Mouse (Mus musculus): ENCODE results near the gene Kif27. TPM values are rescaled to one million over a fixed set of nuclear protein-coding genes. Genes with fewer than 3 reads are reported as not detected.
A peak's percentile ranks its signal among the peaks of the same experiment; 100 is the strongest.
"Not testable (repeated sequence)": the region's sequence is repeated elsewhere in the genome, so short reads cannot be mapped to it uniquely, and the experiment has no call there.

Kif27 gene
- polyA plus RNA-seq, 1 experiment from 2014 or later = 0.31 TPM

GRCm38 (mm10) chr13:58384779-58385546 lies 26.0 kb upstream of the Kif27 start, which contains the start of gene 2210016F16Rik:
TSS of gene 2210016F16Rik (minus strand) at chr13:58385225.
- H3K36me3 ChIP-seq = peaks cover 35% of the 10 kb centered on the region
- H3K4me3 ChIP-seq = peak within 1 kb of the TSS; percentile 92
- peak within 1 kb of the TSS; percentile 95 for H3K27ac ChIP-seq
- peaks cover 8% of the 10 kb centered on the region; the same call in 1 of the 2 replicates for H3K4me1 ChIP-seq
- no peaks in the 10 kb centered on the region for H3K27me3 ChIP-seq (ENCODE audit: insufficient read depth, poor library complexity, severe bottlenecking)
- 3% methylated on average over 80 of the region's 80 CpGs for WGBS
- peaks cover 11% of the 10 kb centered on the region for H3K9me3 ChIP-seq
- DNase-seq (ENCODE audit: low spot score) = peak; percentile 88

DNA sequence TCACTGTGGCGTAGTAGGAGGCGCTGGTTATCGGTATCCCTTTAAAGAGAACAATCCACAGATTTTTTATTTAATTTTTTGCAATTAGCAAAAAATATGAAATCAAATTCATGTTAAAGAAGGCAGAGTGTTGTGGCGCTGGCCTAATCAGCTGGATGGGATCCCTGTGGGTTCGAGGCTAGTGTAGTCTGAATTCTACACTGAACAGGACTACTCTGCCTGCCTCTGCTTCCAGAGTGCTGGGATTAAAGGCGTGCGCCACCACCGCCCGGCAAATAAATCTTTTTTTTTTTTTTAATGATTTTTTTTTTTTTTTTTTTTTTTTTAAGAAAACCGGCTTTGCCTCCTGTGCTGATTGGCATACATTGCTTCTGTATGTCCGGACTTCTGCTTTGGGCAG lies 25.4 kb upstream of the Kif27 start:
- peaks cover 8% of the 10 kb centered on the region; the same call in 1 of the 2 replicates for H3K4me1 ChIP-seq
- WGBS = 50% methylated on average over 11 of the region's 11 CpGs
- peak overlapping the region; percentile 95 for H3K27ac ChIP-seq
- H3K9me3 ChIP-seq = peaks cover 11% of the 10 kb centered on the region
- DNase-seq (ENCODE audit: low spot score) = no peak
- no peaks in the 10 kb centered on the region for H3K27me3 ChIP-seq (ENCODE audit: insufficient read depth, poor library complexity, severe bottlenecking)
- peaks cover 36% of the 10 kb centered on the region for H3K36me3 ChIP-seq
- H3K4me3 ChIP-seq = peak overlapping the region; percentile 92

DNA sequence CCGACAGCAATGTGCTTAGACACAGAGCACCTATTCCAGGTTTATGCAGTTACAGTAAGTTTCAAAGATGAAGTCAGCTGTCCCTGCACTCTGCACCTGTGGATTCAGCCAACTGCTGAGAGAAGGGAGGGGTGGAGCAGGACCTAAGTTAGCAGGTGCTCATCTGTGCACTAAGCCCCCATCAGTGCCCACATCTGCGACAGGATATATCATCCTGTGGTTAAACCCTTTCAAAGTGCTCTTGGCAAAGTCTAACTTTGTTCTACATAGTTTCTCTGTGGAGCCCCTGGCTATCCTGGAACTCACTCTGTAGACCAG lies 14.2 kb upstream of the Kif27 start:
- Histone ChIP-seq H3K9me3 (no peaks in the 10 kb centered on the region), H3K27me3 (ENCODE audit: insufficient read depth, poor library complexity, severe bottlenecking) (no peaks in the 10 kb centered on the region), H3K27ac (no peak overlapping the region), H3K4me1 (no peaks in the 10 kb centered on the region), H3K36me3 (no peaks in the 10 kb centered on the region), H3K4me3 (no peak overlapping the region)
- no peak for DNase-seq (ENCODE audit: low spot score)
- 82% methylated on average over 2 of the region's 2 CpGs for WGBS

DNA sequence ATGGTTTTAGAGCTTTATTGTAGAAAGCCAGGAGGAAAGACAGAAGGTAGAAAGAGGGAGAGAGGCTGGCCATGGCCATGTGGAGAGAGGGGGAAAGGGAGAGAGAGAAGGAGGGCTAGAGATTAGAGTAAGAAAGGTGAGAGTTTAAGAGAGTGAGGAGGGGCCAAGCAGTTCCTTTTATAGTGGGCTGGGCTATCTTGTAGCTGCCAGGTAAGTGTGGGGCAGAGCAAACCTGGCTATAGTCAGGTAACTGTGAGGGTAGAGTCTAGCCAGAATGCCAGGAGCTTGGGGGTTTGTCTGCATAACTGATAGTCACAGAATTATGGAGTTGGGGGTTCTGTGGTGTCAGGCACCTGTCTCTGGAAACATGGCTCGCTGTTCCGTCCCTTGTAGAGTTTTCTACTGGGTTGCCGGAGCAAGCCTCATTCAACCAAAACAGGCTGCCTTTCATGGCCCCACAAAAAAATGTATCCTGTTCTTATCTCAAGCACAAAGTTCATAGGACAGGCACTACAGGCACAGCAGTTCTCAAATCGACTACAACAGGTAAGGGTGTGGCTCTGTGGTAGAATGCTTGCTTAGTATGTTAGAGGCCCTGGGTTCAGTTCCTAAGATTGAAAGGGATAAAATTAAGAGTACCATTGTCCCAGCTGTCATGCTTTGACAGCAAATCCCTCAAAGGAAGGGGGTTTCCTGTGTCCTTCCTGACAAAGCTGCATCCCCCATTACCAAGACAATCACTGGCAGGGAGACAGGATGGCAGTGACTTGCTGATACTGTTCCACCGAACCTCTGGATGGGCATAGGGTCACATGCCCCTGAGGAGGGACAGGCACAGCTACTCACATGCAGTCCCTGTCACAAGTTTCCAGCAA lies 13.6 kb upstream of the Kif27 start:
- H3K4me1 ChIP-seq = no peaks in the 10 kb centered on the region
- no peak overlapping the region for H3K4me3 ChIP-seq
- H3K36me3 ChIP-seq = no peaks in the 10 kb centered on the region
- no peak overlapping the region for H3K27ac ChIP-seq
- no peaks in the 10 kb centered on the region for H3K27me3 ChIP-seq (ENCODE audit: insufficient read depth, poor library complexity, severe bottlenecking)
- no peak for DNase-seq (ENCODE audit: low spot score)
- H3K9me3 ChIP-seq = no peaks in the 10 kb centered on the region
- WGBS = 79% methylated on average over 5 of the region's 5 CpGs

DNA sequence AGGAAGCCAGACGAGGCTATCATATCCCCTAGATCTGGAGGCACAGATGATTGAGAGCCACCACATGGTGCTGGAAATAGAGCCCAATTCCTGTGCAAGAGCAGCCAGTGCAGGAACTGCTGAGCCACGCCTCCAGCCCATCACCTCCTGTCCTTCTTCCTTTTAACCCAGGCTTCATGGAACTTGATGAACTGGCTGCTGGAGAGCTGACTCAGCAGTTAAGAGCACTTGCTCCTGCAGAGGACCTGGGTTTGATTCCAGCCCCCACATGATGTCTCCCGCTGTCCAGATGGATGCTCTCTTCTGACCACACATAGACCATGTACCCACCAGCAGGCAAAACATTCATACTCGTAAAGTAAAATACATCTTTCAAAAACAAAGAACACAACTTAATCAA lies 9.9 kb upstream of the Kif27 start:
- Histone ChIP-seq H3K27ac (no peak overlapping the region), H3K27me3 (ENCODE audit: insufficient read depth, poor library complexity, severe bottlenecking) (no peaks in the 10 kb centered on the region), H3K9me3 (no peaks in the 10 kb centered on the region), H3K4me3 (no peak overlapping the region), H3K4me1 (no peaks in the 10 kb centered on the region), H3K36me3 (no peaks in the 10 kb centered on the region)
- 72% methylated on average over 4 of the region's 4 CpGs for whole genome bisulfite sequencing
- no peak for DNase-seq (ENCODE audit: low spot score)

- no peak for DNase-seq (ENCODE audit: low spot score)
- H3K9me3 ChIP-seq = no peaks in the 10 kb centered on the region
- WGBS = 69% methylated on average over 1 of the region's 1 CpGs
Measured at GRCm38 (mm10) chr13:58367641-58368040, 8.7 kb upstream of the Kif27 start.

DNA sequence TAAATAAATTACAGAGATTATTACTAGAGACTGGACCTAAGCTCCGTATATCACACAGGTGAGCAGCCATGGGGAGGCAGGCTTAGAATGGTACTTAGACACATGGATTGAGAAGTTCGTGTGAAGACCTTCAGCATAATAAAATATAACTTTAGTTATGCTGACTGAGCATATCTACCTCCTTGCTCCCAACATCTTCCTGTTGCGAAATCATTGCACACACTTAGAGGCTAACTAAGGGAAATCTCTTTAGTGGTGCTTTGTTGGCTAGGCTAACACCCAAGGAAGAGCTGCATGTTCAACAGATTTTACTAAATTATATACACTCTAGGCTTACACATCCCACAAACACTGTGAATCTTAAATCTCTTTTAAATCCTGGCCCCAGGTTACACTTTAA lies 7.5 kb upstream of the Kif27 start:
- Histone ChIP-seq H3K9me3 (no peaks in the 10 kb centered on the region), H3K27me3 (ENCODE audit: insufficient read depth, poor library complexity, severe bottlenecking) (no peaks in the 10 kb centered on the region), H3K4me3 (no peak overlapping the region), H3K4me1 (no peaks in the 10 kb centered on the region), H3K27ac (no peak overlapping the region), H3K36me3 (no peaks in the 10 kb centered on the region)
- 85% methylated on average over 3 of the region's 3 CpGs for WGBS
- DNase-seq (ENCODE audit: low spot score) = no peak

More at GRCm38 (mm10) chr13:58367641-58368040, 8.7 kb upstream of the Kif27 start:
- no peaks in the 10 kb centered on the region for H3K4me1 ChIP-seq
- H3K36me3 ChIP-seq = no peaks in the 10 kb centered on the region
- H3K27me3 ChIP-seq (ENCODE audit: insufficient read depth, poor library complexity, severe bottlenecking) = no peaks in the 10 kb centered on the region
- no peak overlapping the region for H3K27ac ChIP-seq
- H3K4me3 ChIP-seq = no peak overlapping the region

- H3K9me3 ChIP-seq; H3K4me1 ChIP-seq; H3K36me3 ChIP-seq; H3K27me3 ChIP-seq (ENCODE audit: insufficient read depth, poor library complexity, severe bottlenecking); H3K27ac ChIP-seq; DNase-seq (ENCODE audit: low spot score); H3K4me3 ChIP-seq: not testable (repeated sequence)
- whole genome bisulfite sequencing = 79% methylated on average over 8 of the region's 8 CpGs
Measured at GRCm38 (mm10) chr13:58365179-58365578, 6.3 kb upstream of the Kif27 start.

GRCm38 (mm10) chr13:58364353-58365175 lies 5.6 kb upstream of the Kif27 start:
- H3K9me3 ChIP-seq = no peaks in the 10 kb centered on the region
- 68% methylated on average over 8 of the region's 8 CpGs for WGBS
- H3K36me3 ChIP-seq = no peaks in the 10 kb centered on the region
- H3K4me3 ChIP-seq = no peak overlapping the region
- no peak overlapping the region for H3K27ac ChIP-seq
- H3K27me3 ChIP-seq (ENCODE audit: insufficient read depth, poor library complexity, severe bottlenecking) = no peaks in the 10 kb centered on the region
- DNase-seq (ENCODE audit: low spot score) = no peak
- H3K4me1 ChIP-seq = no peaks in the 10 kb centered on the region

- no peak for DNase-seq (ENCODE audit: low spot score)
- 7% methylated on average over 7 of the region's 7 CpGs for WGBS
- Histone ChIP-seq H3K27me3 (ENCODE audit: insufficient read depth, poor library complexity, severe bottlenecking) (0 out of 2 replicates have a peak, but pooled peaks cover 7% of the 10 kb centered on the region), H3K4me1 (peaks cover 5% of the 10 kb centered on the region; the same call in 1 of the 2 replicates), H3K27ac (peak overlapping the region; percentile 85), H3K4me3 (peak overlapping the region; percentile 75), H3K9me3 (no peaks in the 10 kb centered on the region), H3K36me3 (no peaks in the 10 kb centered on the region)
Measured at GRCm38 (mm10) chr13:58359304-58359653, 357 bp upstream of the Kif27 start.

- Histone ChIP-seq H3K4me1 (0 out of 2 replicates have a peak, but pooled peaks cover 3% of the 10 kb centered on the region), H3K9me3 (no peaks in the 10 kb centered on the region), H3K27ac (no peak overlapping the region), H3K4me3 (no peak overlapping the region), H3K36me3 (no peaks in the 10 kb centered on the region), H3K27me3 (ENCODE audit: insufficient read depth, poor library complexity, severe bottlenecking) (0 out of 2 replicates have a peak, but pooled peaks cover 7% of the 10 kb centered on the region)
- DNase-seq (ENCODE audit: low spot score) = no peak
Measured at GRCm38 (mm10) chr13:58352996-58353395, 5.9 kb downstream of the Kif27 start.

DNA sequence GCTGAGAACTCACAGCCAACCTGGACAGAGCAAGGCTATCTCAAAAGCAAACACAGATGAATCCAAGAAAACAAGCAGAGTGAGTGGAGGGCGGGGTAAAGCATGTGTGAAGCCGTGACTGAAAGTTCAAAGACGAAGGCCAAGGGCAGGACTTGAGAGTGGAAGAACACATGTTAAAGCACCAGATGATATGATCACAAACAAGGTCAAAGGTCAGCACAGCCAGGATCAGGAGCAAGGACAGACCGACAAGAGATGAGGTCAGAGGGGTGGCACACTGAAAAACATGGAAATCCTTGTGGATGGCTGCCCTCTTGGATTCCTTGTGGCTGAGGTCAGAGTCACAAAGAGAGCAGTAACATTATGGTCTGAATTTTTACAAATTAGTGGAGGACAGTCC lies 8.3 kb downstream of the Kif27 start:
- H3K4me3 ChIP-seq = no peak overlapping the region
- 56% methylated on average over 4 of the region's 4 CpGs for WGBS

More for the DNA sequence above, 8.3 kb downstream of the Kif27 start:
- H3K4me1 ChIP-seq = 0 out of 2 replicates have a peak, but pooled peaks cover 3% of the 10 kb centered on the region
- H3K27ac ChIP-seq = no peak overlapping the region
- H3K9me3 ChIP-seq = no peaks in the 10 kb centered on the region
- DNase-seq (ENCODE audit: low spot score) = peak; percentile 52
- no peaks in the 10 kb centered on the region for H3K27me3 ChIP-seq (ENCODE audit: insufficient read depth, poor library complexity, severe bottlenecking)
- no peaks in the 10 kb centered on the region for H3K36me3 ChIP-seq
